9 mouse cellular contexts compared by ENCODE assay signal in genomic region chr14:24960082-24960482, GRCm38 (mm10).
DNase-seq lines count a peak whose midpoint lies in the region; ATAC-seq and TF ChIP-seq lines count a peak whose summit lies in the region.
"Had no signal": no experiment of that assay in that cellular context is flagged by ENCODE, and none has a peak within 500 bp of the region (broad histone marks: within the 10 kb centered on the region; RNA-seq: fewer than 3 reads in every experiment).

No protein-coding gene starts in this region.

- no peak for DNase-seq in lung, embryonic 14.5 days
- DNase-seq in lung, postnatal 36 days = no peak
- peak; percentile 90 to 92 for DNase-seq in cerebellum, postnatal 36 days
- peak; percentile 33 to 68 for DNase-seq in gastrocnemius, postnatal 4 days (ENCODE audit: low spot score in 2 of 2)
- peak; percentile 66 to 75 for DNase-seq in layer of hippocampus, postnatal 10 days (ENCODE audit: low spot score in 2 of 2)
- DNase-seq in right cerebral cortex, adult 18-20 months = peak; percentile 59
- DNase-seq in thymus, adult 2 months = no peak

- no peaks in the 10 kb centered on the region for H3K9me3 ChIP-seq in lung, embryonic 14.5 days (ENCODE audit: low read depth, low read length)
- H3K9me3 ChIP-seq: embryonic facial prominence, embryonic 12.5 days had no signal

- no peak overlapping the region for H3K9ac ChIP-seq in lung, embryonic 14.5 days
- H3K9ac ChIP-seq: embryonic facial prominence, embryonic 12.5 days had no signal

- no peak for TF ChIP-seq CTCF in lung, embryonic 14.5 days (IDR thresholded peaks at IDR 0.05; ENCODE audit: low read depth)
- TF ChIP-seq CTCF in thymus, adult 2 months (IDR thresholded peaks at IDR 0.05; ENCODE audit: borderline replicate concordance, control insufficient read depth, extremely low read depth, insufficient read depth, low read length, poor library complexity) = no peak

- H3K27me3 ChIP-seq in lung, embryonic 14.5 days (ENCODE audit: insufficient read depth, low read length) = no peaks in the 10 kb centered on the region
- no peaks in the 10 kb centered on the region for H3K27me3 ChIP-seq in thymus, adult 2 months (ENCODE audit: control insufficient read depth, insufficient read depth, low read length)
- H3K27me3 ChIP-seq: embryonic facial prominence, embryonic 12.5 days had no signal

- ATAC-seq in lung, embryonic 14.5 days (ENCODE audit: insufficient read depth) = peak; percentile 47; the same call in 1 of the 2 replicates
- ATAC-seq in erythroid progenitor cell, adult 5-6 weeks (replicated peaks; ENCODE audit: low FRiP score, poor library complexity, severe bottlenecking) = no peak

- no peaks in the 10 kb centered on the region for H3K36me3 ChIP-seq in lung, embryonic 14.5 days (ENCODE audit: insufficient read depth)
- H3K36me3 ChIP-seq in thymus, adult 2 months (ENCODE audit: control insufficient read depth, insufficient read depth, low read length) = no peaks in the 10 kb centered on the region
- H3K36me3 ChIP-seq: embryonic facial prominence, embryonic 12.5 days had no signal

- H3K4me3 ChIP-seq in lung, embryonic 14.5 days (ENCODE audit: low read depth, low read length) = no peak overlapping the region
- H3K4me3 ChIP-seq in thymus, adult 2 months (ENCODE audit: control insufficient read depth, insufficient read depth, low read length) = no peak overlapping the region
- H3K4me3 ChIP-seq: embryonic facial prominence, embryonic 12.5 days had no signal

- TF ChIP-seq POLR2A in thymus, adult 2 months (IDR thresholded peaks at IDR 0.05; ENCODE audit: control insufficient read depth, extremely low read depth, insufficient read depth, low read length, poor library complexity) = no peak

- no peak overlapping the region for H3K27ac ChIP-seq in lung, embryonic 14.5 days (ENCODE audit: low read depth)
- no peak overlapping the region for H3K27ac ChIP-seq in thymus, adult 2 months (ENCODE audit: control insufficient read depth, insufficient read depth, low read length)
- H3K27ac ChIP-seq: embryonic facial prominence, embryonic 12.5 days had no signal

- no peaks in the 10 kb centered on the region for H3K4me1 ChIP-seq in lung, embryonic 14.5 days (ENCODE audit: insufficient read depth)
- H3K4me1 ChIP-seq in thymus, adult 2 months (replicated peaks; ENCODE audit: control insufficient read depth, insufficient read depth, low read length) = peaks cover 5% of the 10 kb centered on the region; the same call in 1 of the 2 replicates

- H3K4me2 ChIP-seq in lung, embryonic 14.5 days = no peak overlapping the region
- H3K4me2 ChIP-seq: embryonic facial prominence, embryonic 12.5 days had no signal

- 26% methylated on average over 5 of the region's 5 CpGs for whole genome bisulfite sequencing in lung, embryonic 14.5 days
- 70% methylated on average over 5 of the region's 5 CpGs for WGBS in thymus, adult 2 months

Comparison
In these comparisons a context has a peak if more than half of its experiments do, and no peak if none do; other contexts are left out.
1. DNase-seq: peak in cerebellum, postnatal 36 days (2 of 2), gastrocnemius, postnatal 4 days (2 of 2), layer of hippocampus, postnatal 10 days (2 of 2) and right cerebral cortex, adult 18-20 months (single experiment); none in lung, embryonic 14.5 days (single experiment), lung, postnatal 36 days (single experiment) and thymus, adult 2 months (single experiment).